Mouse (Mus musculus) yolk sac, embryonic 10.5 days (tissue): ENCODE measurements at regions not wholly inside any gene's neighbourhood (a gene's known extent, or its start where the extent isn't known, plus 50 kb on each side); places are given as distances from the start of the nearest gene placed in this dataset.
"Not testable (repeated sequence)": the region's sequence is repeated elsewhere in the genome, so short reads cannot be mapped to it uniquely, and the experiment has no call there.

Experiments used
- DNase-seq: peaks from one replicate; pipeline ENCODE4 v3.0.0-alpha.2; 2017; ENCODE audit warnings: low spot score

DNA sequence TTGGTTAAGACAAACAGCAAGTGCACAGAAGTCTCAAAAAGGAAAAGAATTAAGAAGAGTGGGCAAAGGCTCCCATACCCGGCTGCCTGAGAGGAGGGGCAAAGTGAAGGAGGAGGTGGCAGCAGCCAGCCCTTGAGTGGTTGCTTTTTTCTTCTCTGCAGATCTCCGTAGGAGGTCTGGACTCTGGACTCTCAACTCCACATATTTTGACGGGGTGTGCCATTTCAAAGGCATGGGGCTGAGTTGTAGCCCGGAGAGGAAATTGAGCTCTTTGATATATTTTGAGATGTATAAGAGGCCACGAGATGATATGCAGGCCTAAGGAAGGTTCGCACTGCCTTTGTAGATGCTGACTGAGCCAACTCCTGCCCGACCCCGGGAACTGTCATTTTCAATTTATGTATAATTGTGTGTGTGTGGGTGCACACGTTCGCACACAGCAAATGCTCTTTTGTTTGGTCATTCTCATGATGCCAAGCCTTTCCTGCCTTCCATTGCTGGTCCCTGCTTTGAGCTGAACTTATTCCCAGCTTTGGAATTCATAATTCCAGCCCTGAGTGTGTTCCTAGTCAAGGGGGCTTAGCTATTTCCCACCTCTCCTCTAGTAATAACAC is 56.4 kb downstream of the Cxcr4 start:
- no peak for DNase-seq

DNA sequence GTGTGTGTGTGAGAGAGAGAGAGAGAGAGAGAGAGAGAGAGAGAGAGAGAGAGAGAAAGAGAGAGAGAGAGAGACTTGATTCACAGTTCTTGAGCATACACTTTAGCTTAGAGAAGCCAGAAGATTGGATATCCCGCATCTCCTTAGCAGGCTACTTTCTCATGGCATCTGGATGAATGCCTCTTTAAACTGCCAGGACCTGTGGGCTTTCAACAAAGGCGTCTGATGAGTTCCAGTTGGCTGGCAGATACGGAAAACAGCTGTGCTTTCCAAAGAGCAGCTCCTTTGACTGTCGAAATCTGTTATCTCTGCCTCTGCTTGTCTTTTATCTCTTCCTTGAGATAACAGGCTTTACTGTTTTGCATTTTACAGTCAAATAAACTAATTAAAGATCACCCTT is 59.5 kb downstream of the Cxcr4 start:
- DNase-seq: peak; percentile 38

DNA sequence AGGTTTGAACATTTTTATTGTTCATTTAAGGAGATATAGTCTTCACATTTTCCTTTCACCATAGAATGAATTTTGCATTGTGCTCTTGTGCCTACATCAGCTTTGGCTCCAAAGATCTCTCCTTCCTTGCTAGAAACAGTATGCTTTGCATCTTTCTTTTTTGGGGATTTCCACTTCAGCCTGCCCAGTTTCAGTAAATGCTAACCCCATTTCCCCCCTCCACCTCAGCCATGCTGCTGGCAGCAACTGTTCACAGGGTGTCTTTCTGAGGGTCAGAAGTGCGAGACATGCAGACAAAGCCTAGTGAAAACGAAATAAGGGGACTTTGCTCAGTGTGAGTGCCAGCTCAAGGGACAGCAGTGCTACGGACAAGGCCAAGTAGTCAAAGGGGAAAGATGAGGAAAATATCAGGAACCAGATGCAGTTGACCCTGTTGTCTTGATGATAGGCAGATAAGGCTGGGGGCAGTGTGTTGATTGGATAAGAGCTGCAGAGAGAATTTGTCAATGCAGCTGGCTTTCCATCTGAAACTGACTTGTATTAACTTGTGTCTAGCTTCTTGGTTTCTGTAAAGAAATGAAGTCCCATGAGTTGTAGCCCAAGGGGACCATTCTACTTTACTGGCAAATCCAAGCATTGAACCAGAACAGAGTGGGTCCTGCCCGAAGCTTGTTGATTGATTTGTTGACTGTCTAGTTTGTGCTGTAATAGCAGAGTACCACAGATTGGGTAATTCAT is 62.1 kb downstream of the Cxcr4 start:
- no peak for DNase-seq

DNA sequence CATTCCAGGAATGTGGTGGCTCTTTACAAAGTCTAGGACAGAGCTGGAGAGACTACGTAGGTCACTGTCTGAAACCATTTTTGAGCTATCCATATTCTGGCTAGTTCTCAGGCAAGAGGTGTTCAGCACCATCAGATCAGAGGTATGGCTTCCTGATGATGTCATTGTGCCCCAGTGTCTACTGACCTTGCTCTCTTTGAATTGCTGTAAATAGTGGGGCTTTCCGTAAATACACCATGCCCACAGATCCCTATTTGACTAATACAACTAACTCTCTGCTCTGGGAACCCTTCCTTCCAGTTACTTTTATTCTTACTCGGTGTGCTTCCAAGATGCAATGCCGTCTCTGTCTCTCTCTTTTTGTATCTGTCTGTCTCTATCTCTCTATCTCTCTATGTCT is 72.9 kb downstream of the Cxcr4 start:
- no peak for DNase-seq

DNA sequence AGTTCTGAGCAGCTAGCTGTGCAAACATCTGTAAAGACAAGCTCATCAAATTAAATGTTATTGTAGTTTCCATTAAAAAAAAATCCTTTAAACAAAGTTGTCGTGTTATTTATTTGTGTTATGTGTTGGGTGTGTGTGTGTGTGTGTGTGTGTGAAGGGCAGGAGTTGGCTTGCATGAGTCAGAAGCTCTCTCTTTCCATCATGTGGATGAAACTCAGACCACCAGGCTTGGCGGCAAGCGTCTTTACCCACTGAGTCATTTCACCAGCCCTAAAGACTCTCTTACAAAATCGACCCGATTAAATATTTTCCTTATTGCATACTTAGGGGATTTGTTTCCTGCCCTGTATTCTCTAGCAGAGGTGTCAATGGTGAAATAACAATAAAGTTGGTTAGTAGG is 73.6 kb downstream of the Cxcr4 start:
- no peak for DNase-seq

DNA sequence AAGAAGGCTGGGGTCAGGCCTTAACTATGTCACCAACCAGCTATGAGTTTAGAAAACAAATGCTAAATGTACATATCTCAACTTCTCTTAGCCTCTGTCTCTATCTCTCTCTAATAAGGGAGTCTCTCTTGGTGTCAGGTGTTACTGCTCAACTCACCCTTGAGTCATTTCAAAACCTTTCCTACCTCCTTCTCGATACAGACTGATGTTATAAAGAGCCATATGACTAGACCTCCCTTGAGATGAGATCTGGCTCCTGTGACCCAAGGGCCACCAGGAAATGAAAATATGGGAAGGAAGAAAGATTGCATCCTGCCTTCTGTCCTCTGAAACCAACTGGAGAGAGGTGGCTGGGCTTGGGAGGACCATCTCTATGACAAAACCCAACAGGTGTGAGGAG is 74.7 kb downstream of the Cxcr4 start:
- no peak for DNase-seq

DNA sequence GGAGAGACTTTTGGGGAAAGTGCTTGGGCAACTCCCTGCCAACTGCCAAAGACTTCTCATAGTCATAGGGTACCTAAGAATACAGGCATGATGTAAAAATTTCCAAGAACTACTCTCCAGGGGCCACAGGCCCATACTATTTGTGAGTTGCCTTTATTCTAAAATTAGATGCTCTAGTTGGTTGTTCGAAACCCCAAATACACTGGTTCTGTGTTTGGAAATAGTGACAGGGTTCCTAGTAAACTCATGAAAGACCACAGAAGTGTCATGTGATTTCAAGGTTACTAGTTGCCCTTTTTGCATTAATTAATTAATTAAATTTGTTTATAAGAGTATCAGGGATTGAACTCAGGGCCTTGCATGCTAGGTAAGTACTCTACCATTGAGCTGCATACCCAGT is 77.8 kb downstream of the Cxcr4 start:
- no peak for DNase-seq

DNA sequence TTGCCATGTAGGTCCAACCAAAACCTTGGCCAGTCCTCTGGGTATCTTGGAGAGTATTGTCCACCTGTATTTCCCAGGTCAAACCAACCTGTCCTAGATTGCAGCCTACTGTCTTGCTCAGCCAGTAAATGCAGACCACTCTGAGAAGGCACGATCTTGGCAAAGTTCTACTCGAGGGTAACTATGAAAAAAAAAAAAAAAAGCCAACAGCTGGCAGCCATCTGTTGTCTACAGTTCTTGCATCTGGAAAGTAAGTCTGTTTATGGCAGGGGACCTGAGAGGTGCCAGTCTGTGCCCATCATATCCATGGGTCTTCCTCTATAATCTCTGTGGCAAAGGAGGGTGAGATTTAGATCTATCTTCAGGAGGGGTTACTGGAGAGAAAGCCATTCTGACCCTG is 78.2 kb downstream of the Cxcr4 start:
- no peak for DNase-seq

DNA sequence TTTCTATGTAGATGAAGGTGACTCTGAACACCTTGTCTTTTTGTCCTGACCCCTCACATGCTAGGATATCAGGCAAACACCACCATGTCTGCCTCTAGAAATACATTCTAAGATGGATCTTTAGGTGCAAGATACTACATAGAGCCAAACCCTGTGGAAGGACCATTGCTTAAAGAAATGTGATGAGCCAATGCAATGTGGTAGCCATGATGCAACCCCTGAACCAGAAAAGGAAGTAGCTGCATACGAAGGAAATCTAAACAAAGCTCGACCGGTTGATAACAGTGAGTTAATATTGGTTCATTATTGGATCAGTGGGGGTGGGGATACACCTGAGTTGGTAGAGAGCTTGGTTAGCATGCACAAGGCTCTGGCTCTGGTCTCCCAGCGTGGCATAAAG is 78.9 kb downstream of the Cxcr4 start:
- DNase-seq: no peak

DNA sequence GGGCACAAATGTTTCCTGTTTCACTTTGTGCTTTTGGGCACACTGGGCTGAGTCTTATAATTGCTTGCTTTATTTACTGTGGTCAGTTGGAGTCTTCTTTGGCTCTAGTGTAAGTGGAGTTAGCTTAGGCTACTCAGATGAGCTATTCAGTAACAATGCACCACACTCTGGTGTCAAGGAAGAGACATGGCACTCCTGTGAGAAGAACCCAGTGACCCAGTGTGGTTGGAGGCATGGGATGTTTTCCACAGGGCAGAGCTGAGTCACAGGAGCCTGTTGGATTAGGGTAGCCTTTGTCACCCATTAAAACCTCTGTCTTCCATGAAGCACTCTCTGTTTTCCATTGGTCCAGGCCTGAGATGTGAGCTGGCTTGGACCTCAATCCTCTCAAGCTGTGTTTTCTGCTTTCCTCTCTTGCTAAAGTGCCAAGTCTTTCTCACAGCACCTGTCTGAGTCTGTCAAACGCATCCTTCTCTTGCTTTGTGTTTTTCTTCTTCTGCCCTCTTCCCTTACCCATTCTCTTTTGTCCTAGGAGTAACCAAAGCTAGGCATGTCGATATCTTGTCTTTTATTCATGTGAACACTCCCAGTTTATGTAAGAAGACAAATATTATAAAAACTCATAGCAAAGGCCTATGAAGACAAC is 83.2 kb downstream of the Cxcr4 start:
- no peak for DNase-seq

DNA sequence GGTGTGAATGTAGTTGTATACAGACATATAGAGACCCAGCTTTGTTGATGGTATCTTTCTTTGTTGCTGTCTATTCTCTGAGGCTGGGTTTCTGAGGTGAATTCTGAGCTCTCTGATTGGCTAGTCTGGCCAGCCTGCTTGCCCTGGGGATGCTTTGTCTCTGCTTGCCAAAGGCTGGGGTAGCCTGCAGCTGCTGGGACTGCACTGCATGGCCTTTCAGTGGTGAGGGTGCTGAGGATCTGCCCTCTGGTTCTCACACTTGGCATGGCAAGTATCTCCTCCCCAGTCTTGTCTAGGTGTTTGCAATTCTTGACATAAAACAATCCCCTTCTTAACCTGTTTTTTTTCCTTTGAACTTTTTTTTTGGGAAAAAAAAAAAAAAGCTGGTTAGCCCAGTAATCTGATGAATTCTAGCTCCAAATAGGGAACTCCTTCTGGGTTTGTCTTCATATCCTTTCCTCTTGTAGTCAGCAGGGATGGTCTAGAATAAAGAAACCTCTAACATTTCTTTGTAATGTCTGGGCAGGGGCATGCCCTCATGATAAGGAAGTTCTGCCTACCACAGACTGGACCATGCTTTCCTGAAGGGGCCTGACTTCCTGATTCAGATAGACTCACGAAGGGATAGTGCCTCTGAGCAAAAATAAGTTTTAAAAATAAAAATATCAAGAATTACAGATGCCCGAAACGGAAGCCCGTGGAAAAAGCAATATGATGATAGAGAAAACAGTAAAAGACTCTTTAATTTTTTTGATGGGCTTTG is 85.4 kb downstream of the Cxcr4 start:
- no peak for DNase-seq

DNA sequence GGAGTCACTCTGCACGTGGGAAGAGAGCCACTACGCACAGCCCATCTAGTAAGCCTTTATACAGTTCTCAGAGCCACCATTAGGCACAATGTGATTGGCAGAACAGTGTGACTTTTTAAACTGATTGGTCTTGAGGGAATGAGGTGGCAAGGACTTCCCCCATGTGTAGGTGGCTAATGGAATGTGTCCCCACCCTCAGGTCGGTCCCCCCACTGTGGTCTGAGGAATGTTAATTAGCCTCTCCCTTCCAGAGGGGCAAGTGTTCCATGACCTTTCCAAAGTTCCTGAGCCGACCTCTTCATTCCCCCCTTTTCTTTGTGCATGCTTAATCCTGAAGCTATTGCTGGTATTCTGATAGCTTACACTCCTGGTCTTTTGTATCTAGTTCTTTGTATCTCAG is 87.2 kb upstream of the Dars start:
- DNase-seq: no peak

DNA sequence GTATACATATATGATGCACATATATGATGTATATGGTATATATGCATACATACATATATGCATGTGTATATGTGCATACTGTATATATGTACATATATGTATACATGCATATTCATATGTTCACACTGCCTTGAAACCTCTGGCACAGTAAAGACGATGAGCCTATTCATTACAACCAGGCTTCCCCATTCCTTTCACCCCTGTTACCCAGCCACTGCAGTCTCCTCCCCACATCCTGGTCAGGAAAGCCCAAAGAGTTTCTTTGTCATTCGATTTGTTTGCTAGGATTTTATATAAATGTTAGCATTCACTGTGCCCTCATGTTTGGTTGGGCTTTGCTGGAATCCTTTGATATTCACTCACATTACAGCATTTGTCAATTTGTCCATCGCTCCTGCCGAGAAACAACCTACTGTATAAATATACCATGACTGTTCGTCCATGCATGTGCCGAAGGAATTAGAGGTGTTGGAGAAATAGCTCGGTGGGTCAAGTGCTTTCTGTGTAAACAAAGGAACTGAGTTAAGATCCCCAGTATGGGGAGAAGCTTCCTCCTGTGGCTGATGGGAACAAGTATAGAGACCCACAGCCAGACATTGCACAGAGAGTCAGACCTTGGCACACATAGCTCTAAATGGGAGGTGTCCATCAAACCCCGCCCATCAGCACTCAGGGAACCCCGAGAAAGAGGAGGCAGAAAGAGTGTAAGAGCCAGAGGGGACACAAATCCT is 81.0 kb upstream of the Dars start:
- DNase-seq: no peak

DNA sequence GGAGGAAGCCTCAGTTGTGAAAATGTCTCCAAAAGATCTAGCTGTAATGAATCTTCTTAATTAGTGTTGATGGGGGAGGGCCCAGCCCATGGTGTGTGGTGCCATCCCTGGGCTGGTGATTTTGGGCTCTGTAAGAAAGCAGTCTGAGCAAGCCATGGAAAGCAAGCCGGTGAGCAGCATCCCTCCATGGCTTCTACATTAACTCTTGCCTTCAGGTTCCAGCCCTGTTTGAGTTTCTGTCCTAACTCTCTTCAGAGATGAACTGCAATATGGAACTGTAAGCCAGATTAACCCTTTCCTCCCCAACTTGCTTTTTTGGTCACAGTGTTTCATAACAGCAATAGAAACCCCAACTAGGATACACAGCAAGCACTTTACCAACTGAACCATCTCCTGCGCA is 75.1 kb upstream of the Dars start:
- DNase-seq: no peak

DNA sequence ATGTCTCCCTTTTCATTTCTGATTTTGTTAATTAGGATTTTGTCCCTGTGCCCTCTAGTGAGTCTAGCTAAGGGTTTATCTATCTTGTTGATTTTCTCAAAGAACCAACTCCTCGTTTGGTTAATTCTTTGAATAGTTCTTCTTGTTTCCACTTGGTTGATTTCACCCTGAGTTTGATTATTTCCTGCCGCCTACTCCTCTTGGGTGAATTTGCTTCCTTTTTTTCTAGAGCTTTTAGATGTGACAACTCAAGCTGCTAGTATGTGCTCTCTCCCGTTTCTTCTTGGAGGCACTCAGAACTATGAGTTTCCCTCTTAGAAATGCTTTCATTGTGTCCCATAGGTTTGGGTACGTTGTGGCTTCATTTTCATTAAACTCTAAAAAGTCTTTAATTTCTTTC is 70.0 kb upstream of the Dars start:
- DNase-seq: not testable (repeated sequence)

DNA sequence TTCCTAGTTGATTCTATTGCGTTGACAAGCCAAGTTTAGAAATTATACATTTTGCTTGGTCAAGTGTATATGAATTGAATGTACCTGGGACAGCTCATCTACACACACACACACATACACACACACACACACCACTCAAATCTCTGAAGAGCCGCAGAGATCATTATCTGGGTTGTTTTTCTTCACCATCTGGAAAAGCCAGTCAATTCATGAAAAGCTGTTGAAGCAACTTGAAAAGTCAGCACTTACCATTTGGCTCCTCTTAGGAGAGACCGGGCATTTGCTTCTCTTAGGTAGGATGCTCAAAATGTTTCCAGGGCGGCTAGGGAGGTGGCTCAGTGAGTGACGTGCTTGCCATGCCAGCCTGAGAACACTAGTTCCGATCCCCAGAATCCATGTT is 61.2 kb upstream of the Dars start:
- DNase-seq: no peak

DNA sequence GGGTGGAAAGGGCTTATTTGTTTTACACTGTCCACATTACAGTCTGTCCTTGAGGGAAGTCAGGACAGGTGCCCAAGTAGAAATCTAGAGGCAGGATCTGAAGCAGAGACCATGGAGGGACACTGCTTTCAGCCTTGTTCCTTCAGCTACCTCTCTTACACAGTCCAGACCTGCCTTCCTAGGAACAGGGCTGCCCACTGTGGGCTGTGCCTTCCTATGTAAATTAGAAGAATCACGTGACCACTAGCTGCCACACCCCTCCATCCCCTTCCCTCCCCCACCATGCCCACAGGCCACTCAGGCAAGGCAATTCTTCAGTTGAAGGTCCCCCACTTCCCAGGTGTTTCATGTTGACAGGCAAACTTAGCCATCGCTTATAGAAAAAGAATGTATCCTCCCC is 60.5 kb upstream of the Dars start:
- DNase-seq: no peak

DNA sequence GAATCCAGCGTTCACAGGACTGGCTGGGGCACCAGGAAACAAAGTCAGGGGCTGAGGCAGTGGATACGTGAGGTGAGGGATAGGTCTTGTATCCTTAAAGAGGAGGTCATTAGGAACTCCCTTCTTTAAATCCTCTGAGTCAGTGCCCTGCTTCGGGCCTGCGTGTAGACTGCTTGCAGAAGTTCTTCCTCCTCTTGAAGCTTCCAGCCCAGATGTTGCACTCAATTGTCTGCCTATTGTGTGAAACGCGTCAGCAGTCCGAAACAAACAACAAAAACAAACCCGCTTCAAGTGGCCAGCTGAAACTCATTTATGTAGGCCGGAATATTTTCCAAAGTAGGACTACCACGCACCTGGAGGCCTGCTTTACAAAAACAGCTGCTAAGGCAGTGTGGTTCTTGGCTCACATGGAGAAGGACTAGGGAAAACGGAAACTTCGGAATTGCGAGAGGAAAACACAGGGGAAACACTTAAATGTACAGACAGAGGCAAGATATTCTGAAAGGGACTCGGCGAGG is 55.6 kb upstream of the Dars start:
- DNase-seq: peak; percentile 51

DNA sequence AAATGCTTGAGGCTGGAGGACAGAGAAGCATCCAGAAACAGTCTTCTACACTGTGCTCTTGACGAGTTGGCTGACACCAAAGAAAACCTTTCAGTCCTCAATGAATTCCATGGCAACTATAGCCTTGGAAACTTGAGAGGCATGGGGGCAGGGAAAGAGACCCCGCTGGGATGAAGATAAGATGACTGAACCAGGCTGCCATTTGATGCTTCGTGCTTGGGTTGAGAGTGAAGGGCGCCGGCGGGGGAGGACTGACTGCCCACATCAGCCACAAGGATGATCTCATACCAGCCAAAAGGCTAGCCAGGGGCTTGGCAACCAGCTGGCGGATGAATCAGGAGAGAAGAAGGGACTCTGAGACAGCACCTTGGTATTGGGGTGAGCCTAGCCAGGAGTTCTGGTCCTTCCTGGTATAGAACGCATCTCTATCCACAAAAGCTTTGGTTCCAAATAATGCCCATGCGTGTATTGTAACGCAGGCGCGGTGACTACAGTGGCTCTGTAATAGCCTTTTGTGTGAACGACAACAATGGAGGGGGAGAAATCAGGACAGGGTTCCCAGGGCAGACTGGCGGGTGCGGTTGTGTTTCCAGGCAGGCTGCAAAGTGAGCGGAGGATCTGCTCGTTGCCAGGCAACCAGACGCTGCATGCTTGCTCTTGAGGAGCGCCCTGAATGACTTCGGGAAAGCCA is 55.0 kb upstream of the Dars start:
- DNase-seq: peak; percentile 16

DNA sequence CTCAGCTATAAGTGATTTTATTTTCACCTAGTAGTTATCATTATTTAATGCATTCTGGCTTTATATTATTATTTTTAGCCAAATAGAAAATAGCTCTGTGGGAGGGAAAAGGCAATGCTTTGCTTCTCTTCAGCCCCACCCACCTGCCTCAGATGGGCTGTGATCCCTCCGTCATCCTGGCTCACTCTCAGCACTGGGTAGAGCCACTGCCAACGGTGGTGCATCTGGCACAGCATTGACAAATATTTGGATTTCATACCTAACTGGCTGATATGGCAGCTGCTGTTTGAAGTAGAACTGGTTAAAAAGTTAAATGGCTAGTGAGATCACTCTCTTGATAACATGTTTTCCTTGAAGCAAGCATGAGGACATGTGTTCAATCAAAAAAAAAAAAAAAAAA is 53.6 kb upstream of the Dars start:
- DNase-seq: no peak

DNA sequence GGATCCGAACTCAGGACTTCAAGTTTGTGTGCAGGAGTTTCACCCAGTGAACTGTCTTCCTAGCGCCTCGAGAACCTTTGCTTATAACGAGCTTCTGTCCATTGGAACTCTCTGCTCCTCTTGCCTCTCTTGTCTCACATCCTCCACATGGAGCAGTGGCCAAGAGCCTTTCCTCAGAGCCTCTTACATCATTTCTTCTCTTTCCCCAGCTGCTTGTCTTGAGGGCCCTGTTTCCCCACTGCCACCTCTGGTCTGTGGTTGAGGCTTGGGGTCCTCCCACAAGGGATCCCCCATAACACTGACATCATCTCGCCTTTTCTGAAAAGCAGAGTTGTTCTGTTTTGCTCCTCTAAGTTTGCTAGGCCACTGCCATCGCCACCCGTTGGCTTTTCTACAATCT is 51.9 kb upstream of the Dars start:
- DNase-seq: no peak
